Mouse (Mus musculus): ENCODE data around the gene Adk. TPM values are rescaled to one million over a fixed set of nuclear protein-coding genes. Genes with fewer than 3 reads are reported as not detected.
"Not testable (repeated sequence)": the region's sequence is repeated elsewhere in the genome, so short reads cannot be mapped to it uniquely, and the experiment has no call there.

Gene Adk
- total RNA-seq, 2 experiments from 2014 or later, result 142 to 149 TPM

GRCm38 (mm10) chr14:21065490-21066162 lies 13.3 kb downstream of the Adk start:
- no peak for DNase-seq

DNA sequence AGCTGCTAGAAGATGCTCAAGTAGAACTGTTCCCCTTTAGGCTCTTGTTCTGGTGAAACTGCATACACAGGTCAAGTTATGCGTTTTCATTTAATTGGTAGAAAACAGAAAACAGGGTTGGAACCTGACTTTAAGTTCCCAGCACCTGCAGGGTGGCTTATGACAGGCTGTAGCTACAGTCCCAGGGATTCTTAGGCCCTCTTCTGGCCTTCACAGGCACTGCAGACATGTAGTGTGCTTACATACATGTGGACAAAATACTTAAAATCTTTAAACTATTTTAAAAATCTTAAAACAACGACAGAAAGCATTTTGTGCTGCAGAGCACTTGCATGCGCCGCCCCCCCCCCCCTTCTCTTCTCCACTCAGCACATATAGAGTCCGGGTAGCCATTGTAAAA lies 17.2 kb downstream of the Adk start:
- DNase-seq, result no peak

DNA sequence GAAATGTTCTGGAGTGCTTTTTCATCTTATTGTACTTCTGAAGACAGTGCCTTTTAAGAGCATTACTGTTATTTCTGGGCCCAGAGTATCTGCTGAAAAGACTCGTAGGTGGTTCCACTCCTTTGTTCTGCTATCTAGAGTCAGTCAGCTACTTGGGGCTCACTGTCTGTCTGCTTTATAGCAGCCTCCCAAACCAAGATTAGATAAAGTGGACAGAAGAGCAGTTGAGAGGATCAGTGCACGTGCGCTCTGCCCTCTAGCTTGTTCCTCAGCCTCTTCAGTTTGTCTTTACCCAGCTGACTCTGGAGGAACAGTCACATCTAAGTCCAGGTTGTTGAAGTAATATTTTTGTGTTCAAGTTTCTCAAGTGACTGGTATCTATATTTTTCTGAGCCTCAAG lies 21.6 kb downstream of the Adk start:
- no peak for DNase-seq

GRCm38 (mm10) chr14:21074398-21075320 lies 22.3 kb downstream of the Adk start:
- DNase-seq, result no peak

GRCm38 (mm10) chr14:21075751-21076500 lies 23.6 kb downstream of the Adk start:
- DNase-seq, result peak; percentile 94

GRCm38 (mm10) chr14:21076501-21077194 lies 24.3 kb downstream of the Adk start:
- DNase-seq, result no peak

- DNase-seq, result no peak
These were observed 25.6 kb downstream of the Adk start for GRCm38 (mm10) chr14:21077939-21078338.

- DNase-seq, result no peak
These were observed 26.1 kb downstream of the Adk start for GRCm38 (mm10) chr14:21078511-21078910.

- DNase-seq, result no peak
These were observed 30.4 kb downstream of the Adk start for GRCm38 (mm10) chr14:21082823-21083222.

DNA sequence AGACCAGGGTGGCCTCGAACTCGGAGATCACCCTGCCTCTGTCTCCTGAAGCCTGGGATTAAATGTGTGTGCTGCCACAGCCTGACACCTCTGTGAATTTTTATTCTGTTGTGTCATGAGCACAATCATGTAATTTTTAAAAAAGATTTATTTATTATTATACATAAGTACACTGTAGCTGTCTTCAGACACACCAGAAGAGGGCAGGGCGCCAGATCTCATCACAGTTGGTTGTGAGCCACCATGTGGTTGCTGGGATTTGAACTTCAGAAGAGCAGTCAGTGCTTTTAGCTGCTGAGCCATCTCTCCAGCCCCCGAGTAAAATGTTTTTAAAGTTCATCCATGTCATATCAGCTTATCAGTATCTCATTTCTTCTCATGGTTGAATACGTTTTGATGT lies 33.3 kb downstream of the Adk start:
- DNase-seq, result peak; percentile 33

DNA sequence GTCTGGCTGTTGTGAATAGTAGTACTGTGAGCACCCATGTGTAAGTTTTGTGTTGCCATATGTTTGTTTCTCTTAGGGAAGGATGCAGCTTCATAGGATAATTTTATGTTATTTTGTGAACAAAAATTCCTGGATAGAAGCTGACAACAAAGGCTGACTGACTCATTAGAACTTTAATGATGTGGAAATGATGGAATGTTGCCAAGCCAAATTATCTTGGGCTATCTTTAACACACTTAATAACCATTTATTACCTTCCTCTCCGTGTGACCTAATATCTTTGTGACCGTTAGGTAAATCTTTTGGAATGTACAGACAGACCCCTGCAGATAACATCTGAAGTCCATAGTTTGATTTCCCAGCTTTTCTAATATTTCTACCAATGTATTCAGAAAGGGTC lies 33.7 kb downstream of the Adk start:
- no peak for DNase-seq

GRCm38 (mm10) chr14:21086827-21087351 lies 34.5 kb downstream of the Adk start:
- no peak for DNase-seq

DNA sequence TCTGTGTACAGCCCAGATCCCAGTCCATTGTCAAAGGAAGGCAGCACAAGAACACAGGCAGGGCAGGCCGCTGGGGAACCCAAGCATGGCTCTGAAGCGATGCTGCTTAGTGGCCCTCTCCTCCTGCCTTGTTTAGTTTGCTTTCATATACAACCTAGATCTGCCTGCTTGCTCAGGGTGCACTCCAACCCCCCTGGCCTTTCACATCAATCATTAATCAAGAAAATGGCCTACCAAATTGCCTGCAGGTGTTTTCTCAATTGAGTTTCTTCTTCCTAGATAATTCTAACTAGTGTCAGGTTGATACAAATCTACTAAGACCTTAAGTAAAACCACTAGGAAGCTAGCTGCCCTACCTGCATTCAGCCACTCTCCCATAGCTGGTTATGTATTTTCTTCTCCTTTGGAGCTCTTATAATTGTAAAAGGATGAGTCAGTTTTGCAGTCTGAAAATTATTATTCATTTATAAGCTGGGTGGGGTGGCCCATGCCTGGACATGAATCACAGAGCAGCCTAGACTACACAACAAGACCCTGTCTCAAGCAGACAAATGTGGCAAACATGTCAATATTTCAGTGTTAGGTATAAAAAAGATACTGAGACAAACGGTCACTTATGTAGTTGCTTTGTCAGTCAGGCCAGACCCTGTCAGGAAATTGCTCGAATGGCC lies 35.2 kb downstream of the Adk start:
- DNase-seq, result no peak

- DNase-seq, result no peak
These were observed 36.4 kb downstream of the Adk start for GRCm38 (mm10) chr14:21088731-21089130.

DNA sequence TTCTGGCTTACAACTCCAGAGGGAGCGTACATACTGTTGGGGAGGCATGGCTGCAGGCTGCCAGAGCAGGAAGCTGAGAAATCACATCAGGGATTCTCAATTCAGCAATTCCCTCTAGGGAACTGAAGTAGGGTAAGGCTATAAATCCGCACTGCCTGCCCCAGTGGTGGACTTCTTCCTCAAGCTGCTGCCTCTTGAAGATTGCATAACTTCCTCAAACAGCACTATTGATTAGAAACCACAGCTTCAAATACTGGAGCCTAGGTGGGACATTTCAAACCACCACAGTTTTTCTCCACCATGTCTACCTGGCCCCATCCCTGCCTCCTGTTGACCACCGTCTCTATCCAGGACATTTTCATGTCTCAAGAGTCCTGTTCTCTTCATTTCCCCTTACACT lies 38.0 kb downstream of the Adk start:
- no peak for DNase-seq

GRCm38 (mm10) chr14:21090930-21091486 lies 38.6 kb downstream of the Adk start:
- no peak for DNase-seq

DNA sequence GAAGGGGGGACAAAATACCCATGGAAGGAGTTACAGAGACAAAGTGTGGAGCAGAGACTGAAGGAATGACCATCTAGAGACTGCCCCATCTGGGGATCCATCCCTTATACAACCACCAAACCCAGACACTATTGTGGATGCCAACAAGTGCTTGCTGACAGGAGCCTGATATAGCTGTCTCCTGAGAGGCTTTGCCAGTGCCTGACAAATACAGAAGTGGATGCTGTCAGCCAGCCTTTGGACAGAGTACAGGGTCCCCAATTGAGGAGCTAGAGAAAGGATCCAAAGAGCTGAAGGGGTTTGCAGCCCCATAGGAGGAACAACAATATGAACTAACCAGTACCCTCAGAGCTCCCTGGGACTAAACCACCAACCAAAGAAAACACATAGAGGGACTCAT lies 41.8 kb downstream of the Adk start:
- DNase-seq, result not testable (repeated sequence)

DNA sequence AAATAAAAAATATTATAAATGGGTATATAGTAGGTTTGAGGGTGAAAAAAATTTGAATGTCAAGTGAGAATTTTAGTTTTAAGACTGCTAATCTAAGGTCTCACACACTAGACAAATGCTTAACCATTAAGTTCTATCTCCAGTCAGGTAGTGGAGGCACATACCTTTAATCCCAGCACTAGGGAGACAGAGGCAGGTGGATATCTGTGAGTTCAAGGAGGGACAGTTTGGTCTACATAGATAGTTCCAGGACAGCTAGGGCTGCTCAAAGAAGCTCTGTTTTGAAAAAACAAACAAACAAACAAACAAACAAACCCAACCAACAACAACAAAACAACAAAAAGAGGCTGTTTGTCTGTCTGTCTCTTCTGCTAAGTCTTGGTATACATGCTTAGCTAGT lies 43.9 kb downstream of the Adk start:
- DNase-seq, result no peak

GRCm38 (mm10) chr14:21096689-21097088 lies 44.3 kb downstream of the Adk start:
- no peak for DNase-seq

- no peak for DNase-seq
These were observed 47.0 kb downstream of the Adk start for GRCm38 (mm10) chr14:21099371-21099770.

- no peak for DNase-seq
These were observed 48.5 kb downstream of the Adk start for GRCm38 (mm10) chr14:21100876-21101275.

Measured in heart, postnatal 4 days (tissue).